Mouse (Mus musculus): ENCODE results near the gene Cstl1. TPM values are rescaled to one million over a fixed set of nuclear protein-coding genes. Genes with fewer than 3 reads are reported as not detected.

The Cstl1 gene
- not detected in 2 replicates for polyA plus RNA-seq (2021; fragmentation: Nextera tagmentation)
- long read RNA-seq, experiment 1, partial matches to known transcripts: 0 of 3 reads
- long read RNA-seq, experiment 1, other reads (novel, unspliced or antisense): 3 of 3 reads
- long read RNA-seq, experiment 2: 0 reads

GRCm38 (mm10) chr2:148750058-148750457, at the start of gene Cstl1:
Cstl1 (plus strand) TSS chr2:148750358.

GRCm38 (mm10) chr2:148732327-148733000, 17.7 kb upstream of the Cstl1 start, which contains the start of gene Napb:
Napb (minus strand) TSS chr2:148732467.

GRCm38 (mm10) chr2:148771397-148771796, 21.2 kb downstream of the Cstl1 start, which contains the start of gene Cst11:
Cst11 (minus strand) TSS chr2:148771497.

GRCm38 (mm10) chr2:148781709-148782108, 31.6 kb downstream of the Cstl1 start, which contains the start of gene 8030411F24Rik:
8030411F24Rik (plus strand) TSS chr2:148782009.

GRCm38 (mm10) chr2:148789142-148789541, 39.0 kb downstream of the Cstl1 start, which contains the start of gene Cst12:
Cst12 (plus strand) TSS chr2:148789361.

GRCm38 (mm10) chr2:148798485-148798884, 48.3 kb downstream of the Cstl1 start, which contains the start of gene Cst8:
Cst8 (plus strand) TSS chr2:148798785.

Other genes starting within 250 kb of the Cstl1 start
- 28.3 and 34.6 TPM in 2 replicates for gene Nxt1, start 77.8 kb upstream of the Cstl1 start, polyA plus RNA-seq (2021; fragmentation: Nextera tagmentation)
- 13.6 and 14.7 TPM in 2 replicates for gene Gzf1, start 69.3 kb upstream of the Cstl1 start, polyA plus RNA-seq (2021; fragmentation: Nextera tagmentation)
- gene Napb, start 17.9 kb upstream of the Cstl1 start, polyA plus RNA-seq (2021; fragmentation: Nextera tagmentation): 159 and 210 TPM in 2 replicates
- gene Cst11, start 21.1 kb downstream of the Cstl1 start, polyA plus RNA-seq (2021; fragmentation: Nextera tagmentation): 0.37 TPM in 1 of 2 replicates, not detected in the other
- not detected in 2 replicates for gene 8030411F24Rik, start 31.7 kb downstream of the Cstl1 start, polyA plus RNA-seq (2021; fragmentation: Nextera tagmentation)
- not detected in 2 replicates for gene Cst12, start 39.0 kb downstream of the Cstl1 start, polyA plus RNA-seq (2021; fragmentation: Nextera tagmentation)
- not detected in 2 replicates for gene Cst8, start 48.4 kb downstream of the Cstl1 start, polyA plus RNA-seq (2021; fragmentation: Nextera tagmentation)
- gene Cst13, start 69.7 kb downstream of the Cstl1 start, polyA plus RNA-seq (2021; fragmentation: Nextera tagmentation): not detected in 2 replicates
- gene Cst9, start 84.8 kb downstream of the Cstl1 start, polyA plus RNA-seq (2021; fragmentation: Nextera tagmentation): not detected in 2 replicates
- 0.19 TPM in 1 of 2 replicates, not detected in the other for gene 9230104L09Rik, start 114.7 kb downstream of the Cstl1 start, polyA plus RNA-seq (2021; fragmentation: Nextera tagmentation)
- 10,036 and 13,475 TPM in 2 replicates for gene Cst3, start 125.3 kb downstream of the Cstl1 start, polyA plus RNA-seq (2021; fragmentation: Nextera tagmentation)

Measured in left cerebral cortex, adult 6 months (tissue).